Mouse (Mus musculus) kidney, adult 2 months (tissue): Measurements from ENCODE around the gene Spats2.

Source experiments
- CTCF ChIP-seq: fragments of 200-500 bp; conservative IDR thresholded peaks from 2 replicates; pipeline ENCODE4 v1.5.1; 2011; ENCODE audit warnings: low read depth, mild to moderate bottlenecking, control low read depth, low read length, moderate library complexity, mixed read lengths; ENCODE audit not compliant: insufficient read depth, insufficient read length
- POLR2A ChIP-seq: fragments of 200-500 bp; IDR thresholded peaks from one replicate; pipeline ENCODE4 v1.6.1; 2011; ENCODE audit warnings: low read depth, low read length, control low read depth

GRCm38 (mm10) chr15:99195043-99195442 lies 69.3 kb downstream of the Spats2 start:
- no peak for TF ChIP-seq CTCF
- no peak for TF ChIP-seq POLR2A
